Mouse (Mus musculus): ENCODE measurements around the gene Cab39l. TPM values are rescaled to one million over a fixed set of nuclear protein-coding genes. Genes with fewer than 3 reads are reported as not detected.

Cab39l gene
- polyA plus RNA-seq, 1 experiment from 2014 or later = 22.4 TPM

GRCm38 (mm10) chr14:59549106-59549505 is 108.3 kb downstream of the Cab39l start:
- ATAC-seq = no peak
- Histone ChIP-seq H3K27ac (ENCODE audit: low read length) (no peak overlapping the region), H3K4me2 (ENCODE audit: low read length) (no peak overlapping the region), H3K4me3 (ENCODE audit: low read depth, low read length) (no peak overlapping the region), H3K36me3 (ENCODE audit: control insufficient read depth, insufficient read depth, low read length) (no peaks in the 10 kb centered on the region), H3K9me3 (replicated peaks; ENCODE audit: control insufficient read depth, low read length, poor library complexity, severe bottlenecking) (no peaks in the 10 kb centered on the region), H3K27me3 (ENCODE audit: control insufficient read depth, insufficient read depth, low read depth, low read length) (no peaks in the 10 kb centered on the region), H3K4me1 (ENCODE audit: control insufficient read depth, insufficient read depth, low read length) (no peaks in the 10 kb centered on the region), H3K9ac (ENCODE audit: low read depth, low read length) (no peak overlapping the region)
- 74% methylated on average over 6 of the region's 6 CpGs for WGBS

GRCm38 (mm10) chr14:59550841-59551240 is 110.1 kb downstream of the Cab39l start:
- Histone ChIP-seq H3K9ac (ENCODE audit: low read depth, low read length) (no peak overlapping the region), H3K4me2 (ENCODE audit: low read length) (no peak overlapping the region), H3K27me3 (ENCODE audit: control insufficient read depth, insufficient read depth, low read depth, low read length) (no peaks in the 10 kb centered on the region), H3K27ac (ENCODE audit: low read length) (no peak overlapping the region), H3K4me1 (ENCODE audit: control insufficient read depth, insufficient read depth, low read length) (no peaks in the 10 kb centered on the region), H3K36me3 (ENCODE audit: control insufficient read depth, insufficient read depth, low read length) (no peaks in the 10 kb centered on the region), H3K4me3 (ENCODE audit: low read depth, low read length) (no peak overlapping the region), H3K9me3 (replicated peaks; ENCODE audit: control insufficient read depth, low read length, poor library complexity, severe bottlenecking) (no peaks in the 10 kb centered on the region)
- no peak for ATAC-seq
- WGBS = 87% methylated on average over 2 of the region's 2 CpGs

GRCm38 (mm10) chr14:59551956-59552355 is 111.2 kb downstream of the Cab39l start:
- Histone ChIP-seq H3K27me3 (ENCODE audit: control insufficient read depth, insufficient read depth, low read depth, low read length) (no peaks in the 10 kb centered on the region), H3K9ac (ENCODE audit: low read depth, low read length) (no peak overlapping the region), H3K36me3 (ENCODE audit: control insufficient read depth, insufficient read depth, low read length) (no peaks in the 10 kb centered on the region), H3K27ac (ENCODE audit: low read length) (no peak overlapping the region), H3K4me2 (ENCODE audit: low read length) (no peak overlapping the region), H3K4me3 (ENCODE audit: low read depth, low read length) (no peak overlapping the region), H3K4me1 (ENCODE audit: control insufficient read depth, insufficient read depth, low read length) (no peaks in the 10 kb centered on the region), H3K9me3 (replicated peaks; ENCODE audit: control insufficient read depth, low read length, poor library complexity, severe bottlenecking) (no peaks in the 10 kb centered on the region)
- ATAC-seq = no peak
- 65% methylated on average over 8 of the region's 8 CpGs for WGBS

GRCm38 (mm10) chr14:59554025-59554424 is 113.3 kb downstream of the Cab39l start:
- Histone ChIP-seq H3K9me3 (replicated peaks; ENCODE audit: control insufficient read depth, low read length, poor library complexity, severe bottlenecking) (no peaks in the 10 kb centered on the region), H3K4me2 (ENCODE audit: low read length) (no peak overlapping the region), H3K4me3 (ENCODE audit: low read depth, low read length) (no peak overlapping the region), H3K4me1 (ENCODE audit: control insufficient read depth, insufficient read depth, low read length) (no peaks in the 10 kb centered on the region), H3K27me3 (ENCODE audit: control insufficient read depth, insufficient read depth, low read depth, low read length) (no peaks in the 10 kb centered on the region), H3K9ac (ENCODE audit: low read depth, low read length) (no peak overlapping the region), H3K36me3 (ENCODE audit: control insufficient read depth, insufficient read depth, low read length) (no peaks in the 10 kb centered on the region), H3K27ac (ENCODE audit: low read length) (no peak overlapping the region)
- ATAC-seq = no peak
- WGBS = 83% methylated on average over 5 of the region's 5 CpGs

- no peaks in the 10 kb centered on the region for H3K9me3 ChIP-seq (replicated peaks; ENCODE audit: control insufficient read depth, low read length, poor library complexity, severe bottlenecking)
- H3K4me2 ChIP-seq (ENCODE audit: low read length) = no peak overlapping the region
- 88% methylated on average over 8 of the region's 8 CpGs for WGBS
- no peak overlapping the region for H3K9ac ChIP-seq (ENCODE audit: low read depth, low read length)
- H3K4me1 ChIP-seq (ENCODE audit: control insufficient read depth, insufficient read depth, low read length) = no peaks in the 10 kb centered on the region
- no peak overlapping the region for H3K27ac ChIP-seq (ENCODE audit: low read length)
- no peak for ATAC-seq
- H3K4me3 ChIP-seq (ENCODE audit: low read depth, low read length) = no peak overlapping the region
- no peaks in the 10 kb centered on the region for H3K36me3 ChIP-seq (ENCODE audit: control insufficient read depth, insufficient read depth, low read length)
- no peaks in the 10 kb centered on the region for H3K27me3 ChIP-seq (ENCODE audit: control insufficient read depth, insufficient read depth, low read depth, low read length)
These were observed 114.2 kb downstream of the Cab39l start for GRCm38 (mm10) chr14:59555018-59555417.

GRCm38 (mm10) chr14:59555928-59556531 is 115.3 kb downstream of the Cab39l start:
- 53% methylated on average over 13 of the region's 13 CpGs for WGBS
- no peaks in the 10 kb centered on the region for H3K36me3 ChIP-seq (ENCODE audit: control insufficient read depth, insufficient read depth, low read length)
- peak; percentile 55; the same call in 1 of the 2 replicates for ATAC-seq
- no peak overlapping the region for H3K9ac ChIP-seq (ENCODE audit: low read depth, low read length)
- H3K4me2 ChIP-seq (ENCODE audit: low read length) = no peak overlapping the region
- no peak overlapping the region for H3K4me3 ChIP-seq (ENCODE audit: low read depth, low read length)
- H3K27ac ChIP-seq (ENCODE audit: low read length) = no peak overlapping the region
- H3K27me3 ChIP-seq (ENCODE audit: control insufficient read depth, insufficient read depth, low read depth, low read length) = no peaks in the 10 kb centered on the region
- H3K4me1 ChIP-seq (ENCODE audit: control insufficient read depth, insufficient read depth, low read length) = no peaks in the 10 kb centered on the region
- H3K9me3 ChIP-seq (replicated peaks; ENCODE audit: control insufficient read depth, low read length, poor library complexity, severe bottlenecking) = no peaks in the 10 kb centered on the region

GRCm38 (mm10) chr14:59557071-59557470 is 116.3 kb downstream of the Cab39l start:
- Histone ChIP-seq H3K4me1 (ENCODE audit: control insufficient read depth, insufficient read depth, low read length) (no peaks in the 10 kb centered on the region), H3K27ac (ENCODE audit: low read length) (no peak overlapping the region), H3K27me3 (ENCODE audit: control insufficient read depth, insufficient read depth, low read depth, low read length) (no peaks in the 10 kb centered on the region), H3K36me3 (ENCODE audit: control insufficient read depth, insufficient read depth, low read length) (no peaks in the 10 kb centered on the region), H3K9ac (ENCODE audit: low read depth, low read length) (no peak overlapping the region), H3K4me3 (ENCODE audit: low read depth, low read length) (no peak overlapping the region), H3K4me2 (ENCODE audit: low read length) (no peak overlapping the region), H3K9me3 (replicated peaks; ENCODE audit: control insufficient read depth, low read length, poor library complexity, severe bottlenecking) (no peaks in the 10 kb centered on the region)
- WGBS = 76% methylated on average over 4 of the region's 4 CpGs
- no peak for ATAC-seq

- Histone ChIP-seq H3K27me3 (ENCODE audit: control insufficient read depth, insufficient read depth, low read depth, low read length) (no peaks in the 10 kb centered on the region), H3K4me3 (ENCODE audit: low read depth, low read length) (no peak overlapping the region)
- WGBS = 38% methylated on average over 1 of the region's 1 CpGs
These were observed 117.1 kb downstream of the Cab39l start for GRCm38 (mm10) chr14:59557886-59558285.

GRCm38 (mm10) chr14:59566756-59567155 is 126.0 kb downstream of the Cab39l start:
- H3K36me3 ChIP-seq (ENCODE audit: control insufficient read depth, insufficient read depth, low read length) = peaks cover 19% of the 10 kb centered on the region; the same call in 1 of the 2 replicates
- 88% methylated on average over 6 of the region's 6 CpGs for WGBS
- no peak overlapping the region for H3K9ac ChIP-seq (ENCODE audit: low read depth, low read length)
- no peak for ATAC-seq
- H3K27ac ChIP-seq (ENCODE audit: low read length) = no peak overlapping the region
- H3K4me1 ChIP-seq (ENCODE audit: control insufficient read depth, insufficient read depth, low read length) = no peaks in the 10 kb centered on the region
- H3K9me3 ChIP-seq (replicated peaks; ENCODE audit: control insufficient read depth, low read length, poor library complexity, severe bottlenecking) = no peaks in the 10 kb centered on the region
- no peak overlapping the region for H3K4me3 ChIP-seq (ENCODE audit: low read depth, low read length)
- H3K4me2 ChIP-seq (ENCODE audit: low read length) = no peak overlapping the region
- no peaks in the 10 kb centered on the region for H3K27me3 ChIP-seq (ENCODE audit: control insufficient read depth, insufficient read depth, low read depth, low read length)

More at GRCm38 (mm10) chr14:59557886-59558285, 117.1 kb downstream of the Cab39l start:
- Histone ChIP-seq H3K9me3 (replicated peaks; ENCODE audit: control insufficient read depth, low read length, poor library complexity, severe bottlenecking) (no peaks in the 10 kb centered on the region), H3K27ac (ENCODE audit: low read length) (no peak overlapping the region), H3K4me2 (ENCODE audit: low read length) (no peak overlapping the region), H3K9ac (ENCODE audit: low read depth, low read length) (no peak overlapping the region), H3K36me3 (ENCODE audit: control insufficient read depth, insufficient read depth, low read length) (no peaks in the 10 kb centered on the region), H3K4me1 (ENCODE audit: control insufficient read depth, insufficient read depth, low read length) (no peaks in the 10 kb centered on the region)
- no peak for ATAC-seq
